Mouse (Mus musculus) CH12.LX (cell line): ENCODE measurements at regions not wholly inside any gene's neighbourhood (a gene's known extent, or its start where the extent isn't known, plus 50 kb on each side); places are given as distances from the start of the nearest gene placed in this dataset.

ENCODE experiments used
- DNase-seq: peaks from one replicate; pipeline ENCODE4 v3.0.0-alpha.2; 2013; ENCODE audit errors: extremely low read depth
- H3K27ac ChIP-seq: 2 replicates; pipeline ENCODE4 v1.5.1; 2012; ENCODE audit warnings: low read depth, mild to moderate bottlenecking, control low read depth, moderate library complexity; ENCODE audit not compliant: insufficient read depth
- H3K27me3 ChIP-seq: replicated peaks from 2 replicates; pipeline ENCODE3; 2012; ENCODE audit warnings: inconsistent platforms
- H3K36me3 ChIP-seq, 2 experiments: replicated peaks in 1 of 2; 2 replicates each; pipeline versions ENCODE3 to v1.6.1; 2012; ENCODE audit warnings: inconsistent platforms in 1 of 2, low read length in 1 of 2, mild to moderate bottlenecking in 1 of 2, mixed read lengths in 1 of 2, moderate library complexity in 1 of 2; ENCODE audit not compliant: control insufficient read depth in 1 of 2, insufficient read depth in 1 of 2
- H3K4me1 ChIP-seq, 2 experiments: 2 replicates each; pipeline ENCODE4 v1.6.1; 2012; ENCODE audit warnings: inconsistent platforms in 1 of 2, moderate library complexity in 1 of 2; ENCODE audit not compliant: insufficient read depth in 2 of 2, control insufficient read depth in 1 of 2
- H3K4me2 ChIP-seq: 2 replicates; pipeline ENCODE4 v1.6.1; 2012; ENCODE audit warnings: low read depth, mild to moderate bottlenecking, control low read depth; ENCODE audit not compliant: poor library complexity, insufficient read depth, severe bottlenecking
- H3K4me3 ChIP-seq, 3 experiments: fragments of 150-350 bp in 1 of 3; sonication (generic) in 1 of 3; replicated peaks in 1 of 3; 2 replicates each; pipeline versions ENCODE3 to v1.5.1; 2011 to 2012; ENCODE audit warnings: low read depth in 2 of 3, low read length in 2 of 3, mild to moderate bottlenecking in 2 of 3, moderate library complexity in 2 of 3, control low read depth in 1 of 3, improper control_type of control experiment in 1 of 3, inconsistent platforms in 1 of 3, mixed read lengths in 1 of 3; ENCODE audit not compliant: poor library complexity in 1 of 3
- H3K79me2 ChIP-seq: replicated peaks from 2 replicates; pipeline ENCODE4 v1.6.1; 2012; ENCODE audit warnings: mild to moderate bottlenecking, moderate library complexity; ENCODE audit not compliant: control insufficient read depth, poor library complexity, insufficient read depth, severe bottlenecking; ENCODE audit errors: extremely low read depth
- H3K9ac ChIP-seq: 2 replicates; pipeline ENCODE4 v1.6.1; 2012; ENCODE audit warnings: low read depth, mild to moderate bottlenecking, control low read depth, moderate library complexity; ENCODE audit not compliant: insufficient read depth
- H3K9me3 ChIP-seq: replicated peaks from 2 replicates; pipeline ENCODE3; 2012; ENCODE audit warnings: low read length, inconsistent platforms, mixed read lengths
- BHLHE40 ChIP-seq: IDR thresholded peaks from 2 replicates; pipeline ENCODE4 v1.6.1; 2011; ENCODE audit warnings: mild to moderate bottlenecking, low read depth, low read length, improper control_type of control experiment
- CHD2 ChIP-seq: IDR thresholded peaks from 2 replicates; pipeline ENCODE4 v1.6.1; 2011; ENCODE audit warnings: low read length, improper control_type of control experiment
- E2F4 ChIP-seq: IDR thresholded peaks from 2 replicates; pipeline ENCODE4 v1.6.1; 2011; ENCODE audit warnings: low read depth, low read length, improper control_type of control experiment; ENCODE audit not compliant: insufficient replicate concordance
- ELF1 ChIP-seq: IDR thresholded peaks from 2 replicates; pipeline ENCODE4 v1.6.1; 2014; ENCODE audit warnings: low read depth, mild to moderate bottlenecking, inconsistent platforms, low read length, improper control_type of control experiment
- GABPA ChIP-seq: IDR thresholded peaks from 2 replicates; pipeline ENCODE4 v1.6.1; 2012; ENCODE audit warnings: low read depth, low read length, improper control_type of control experiment, inconsistent platforms; ENCODE audit not compliant: insufficient replicate concordance
- IRF4 ChIP-seq: IDR thresholded peaks from 2 replicates; pipeline ENCODE4 v1.6.1; 2014; ENCODE audit warnings: low read depth, mild to moderate bottlenecking, inconsistent platforms, low read length, improper control_type of control experiment
- MAFK ChIP-seq: IDR thresholded peaks from 2 replicates; pipeline ENCODE4 v1.6.1; 2011; ENCODE audit warnings: low read length, improper control_type of control experiment; ENCODE audit not compliant: insufficient replicate concordance
- MAX ChIP-seq: IDR thresholded peaks from 2 replicates; pipeline ENCODE4 v1.6.1; 2011; ENCODE audit warnings: low read length, improper control_type of control experiment
- MAZ ChIP-seq: IDR thresholded peaks from 2 replicates; pipeline ENCODE4 v1.6.1; 2012; ENCODE audit warnings: low read depth, mild to moderate bottlenecking, inconsistent platforms, low read length, improper control_type of control experiment, moderate library complexity
- MXI1 ChIP-seq: IDR thresholded peaks from 2 replicates; pipeline ENCODE4 v1.6.1; 2011; ENCODE audit warnings: mild to moderate bottlenecking, low read depth, low read length, improper control_type of control experiment
- MYC ChIP-seq: IDR thresholded peaks from 2 replicates; pipeline ENCODE4 v1.6.1; 2011; ENCODE audit warnings: low read depth, mild to moderate bottlenecking, improper control_type of control experiment, low read length
- NELFE ChIP-seq: IDR thresholded peaks from 2 replicates; pipeline ENCODE4 v1.6.1; 2011; ENCODE audit warnings: low read depth, low read length, improper control_type of control experiment
- NRF1 ChIP-seq: IDR thresholded peaks from 2 replicates; pipeline ENCODE4 v1.6.1; 2014; ENCODE audit warnings: low read depth, mild to moderate bottlenecking, inconsistent platforms, low read length, improper control_type of control experiment, moderate library complexity
- PAX5 ChIP-seq: IDR thresholded peaks from 2 replicates; pipeline ENCODE4 v1.6.1; 2012; ENCODE audit warnings: low read length, inconsistent platforms, mixed read lengths
- POLR2A ChIP-seq: IDR thresholded peaks from 2 replicates; pipeline ENCODE4 v1.6.1; 2011; ENCODE audit warnings: low read depth, mild to moderate bottlenecking, improper control_type of control experiment, low read length
- POLR2AphosphoS2 ChIP-seq: IDR thresholded peaks from 2 replicates; pipeline ENCODE4 v1.6.1; 2011; ENCODE audit warnings: low read depth, low read length, improper control_type of control experiment
- RAD21 ChIP-seq: IDR thresholded peaks from 2 replicates; pipeline ENCODE4 v1.6.1; 2011; ENCODE audit warnings: low read depth, mild to moderate bottlenecking, low read length, improper control_type of control experiment, moderate library complexity
- SIN3A ChIP-seq: IDR thresholded peaks from 2 replicates; pipeline ENCODE4 v1.6.1; 2012; ENCODE audit warnings: low read length, improper control_type of control experiment, inconsistent platforms
- SMC3 ChIP-seq: IDR thresholded peaks from 2 replicates; pipeline ENCODE4 v1.6.1; 2011; ENCODE audit warnings: low read depth, low read length, improper control_type of control experiment
- TCF12 ChIP-seq: IDR thresholded peaks from 2 replicates; pipeline ENCODE4 v1.6.1; 2014; ENCODE audit warnings: low read depth, mild to moderate bottlenecking, inconsistent platforms, low read length, improper control_type of control experiment
- USF1 ChIP-seq: IDR thresholded peaks from 2 replicates; pipeline ENCODE4 v1.6.1; 2014; ENCODE audit warnings: low read depth, mild to moderate bottlenecking, inconsistent platforms, low read length, improper control_type of control experiment
- USF2 ChIP-seq: conservative IDR thresholded peaks from 2 replicates; pipeline ENCODE4 v1.6.1; 2011; ENCODE audit warnings: low read depth, low read length, improper control_type of control experiment
- ZKSCAN1 ChIP-seq: IDR thresholded peaks from 2 replicates; pipeline ENCODE4 v1.6.1; 2012; ENCODE audit warnings: low read depth, inconsistent platforms, low read length, improper control_type of control experiment, borderline replicate concordance
- ZMIZ1 ChIP-seq: IDR thresholded peaks from 2 replicates; pipeline ENCODE4 v1.6.1; 2012; ENCODE audit warnings: low read depth, mild to moderate bottlenecking, inconsistent platforms, low read length, improper control_type of control experiment
- ZNF384 ChIP-seq: IDR thresholded peaks from 2 replicates; pipeline ENCODE4 v1.6.1; 2012; ENCODE audit warnings: low read depth, low read length, improper control_type of control experiment, inconsistent platforms
- dilution Hi-C: fragments of 300-500 bp; cut with MboI; formaldehyde crosslinking; loops from 2 replicates; pipeline ENCODE4 v1.14.3; 2020; ENCODE audit warnings: low sequenced_read_pairs; ENCODE audit not compliant: extremely low pct_unique_long_range_greater_than_20kb, extremely low pct_ligation_motif_present
- in situ Hi-C: fragments of 300-500 bp; cut with MboI; formaldehyde crosslinking; loops from 3 replicates; pipeline ENCODE4 v1.14.3; 2019; ENCODE audit warnings: low sequenced_read_pairs, low pct_ligation_motif_present, low pct_unique_long_range_greater_than_20kb, mixed read lengths

GRCm38 (mm10) chr17:83982700-83983069 lies 134.9 kb upstream of the Haao start:
- in situ Hi-C loops = no loop called here
- peaks cover 0 to 20% of the 10 kb centered on the region in 2 experiments; a peak in 2 of 4 replicates for H3K4me1 ChIP-seq
- DNase-seq = no peak
- no peak overlapping the region for H3K27ac ChIP-seq
- no peaks in the 10 kb centered on the region for H3K36me3 ChIP-seq
- TF ChIP-seq MXI1 = no peak
- no peak for TF ChIP-seq MAFK
- TF ChIP-seq ZKSCAN1 = no peak
- no peak for TF ChIP-seq SIN3A
- TF ChIP-seq MYC = no peak
- no peak for TF ChIP-seq ELF1
- no peak for TF ChIP-seq TCF12
- TF ChIP-seq POLR2AphosphoS2 = no peak
- no peak for TF ChIP-seq PAX5
- no peak for TF ChIP-seq USF2
- TF ChIP-seq ZMIZ1 = no peak
- TF ChIP-seq GABPA = no peak
- no peak for TF ChIP-seq IRF4
- TF ChIP-seq NRF1 = no peak
- TF ChIP-seq NELFE = no peak
- no peak for TF ChIP-seq SMC3
- no peak for TF ChIP-seq E2F4
- no peak for TF ChIP-seq MAZ
- TF ChIP-seq, all 38 proteins: peak for 0
- H3K9ac ChIP-seq = no peak overlapping the region
- dilution Hi-C loops = no loop called here
- peaks cover 3% of the 10 kb centered on the region for H3K27me3 ChIP-seq
- H3K4me3 ChIP-seq = no peak overlapping the region
- H3K9me3 ChIP-seq = no peaks in the 10 kb centered on the region
- H3K4me2 ChIP-seq = no peak overlapping the region
- no peaks in the 10 kb centered on the region for H3K79me2 ChIP-seq

DNA sequence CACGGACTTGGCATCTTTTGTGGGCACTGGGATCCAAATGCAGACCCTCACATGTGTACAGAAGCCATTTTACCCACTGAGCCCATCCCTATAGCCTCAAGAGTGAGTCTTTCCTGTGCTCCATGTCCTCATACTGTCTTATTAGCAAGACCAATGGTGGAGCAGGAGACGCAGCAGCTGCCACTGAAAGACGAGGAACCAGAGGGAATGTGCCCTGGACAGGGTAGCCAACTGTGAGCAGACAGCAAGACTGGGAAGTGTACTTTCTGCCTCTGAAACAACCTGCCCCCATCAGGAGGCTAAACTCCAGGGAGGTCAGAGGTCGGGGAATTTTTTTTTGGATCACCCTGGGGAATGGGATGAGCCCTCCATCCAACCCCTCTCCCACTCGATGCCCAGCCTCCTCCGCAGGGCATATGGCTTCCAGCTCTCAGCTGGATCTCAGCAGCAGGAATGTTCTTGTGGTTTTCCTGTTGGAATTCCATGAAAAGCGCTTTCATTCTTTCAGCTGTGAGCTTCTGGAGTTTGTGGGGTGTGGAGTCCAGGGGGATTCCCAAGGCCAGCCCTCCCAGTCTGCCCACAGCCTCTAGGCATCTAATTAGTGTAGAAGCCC lies 131.2 kb upstream of the Haao start:
- Histone ChIP-seq H3K9ac (no peak overlapping the region), H3K4me1 (peaks cover 0 to 9% of the 10 kb centered on the region in 2 experiments; a peak in 2 of 4 replicates)

More for the DNA sequence above, 131.2 kb upstream of the Haao start:
- H3K27ac ChIP-seq = no peak overlapping the region
- no peak for DNase-seq
- H3K79me2 ChIP-seq = no peaks in the 10 kb centered on the region
- TF ChIP-seq BHLHE40 (no peak), ELF1 (no peak), GABPA (no peak), MAZ (no peak), CHD2 (no peak), MAX (no peak), PAX5 (no peak), ZNF384 (no peak), POLR2A (no peak), MXI1 (no peak), SIN3A (no peak), RAD21 (no peak), TCF12 (no peak), USF1 (no peak)
- H3K36me3 ChIP-seq = no peaks in the 10 kb centered on the region
- H3K27me3 ChIP-seq = peaks cover 6% of the 10 kb centered on the region
- H3K9me3 ChIP-seq = no peaks in the 10 kb centered on the region
- dilution Hi-C loops (no loop called here), in situ Hi-C loops (no loop called here)
- H3K4me2 ChIP-seq = no peak overlapping the region
- H3K4me3 ChIP-seq = no peak overlapping the region
